Mouse (Mus musculus) embryonic facial prominence, embryonic 10.5 days (tissue): ENCODE results near the gene Tor1a. TPM values are rescaled to one million over a fixed set of nuclear protein-coding genes. Genes with fewer than 3 reads are reported as not detected.
A peak's percentile ranks its signal among the peaks of the same experiment; 100 is the strongest.

ENCODE experiments used
- DNase-seq: peaks from one replicate; pipeline ENCODE4 v3.0.0-alpha.2; 2017; ENCODE audit warnings: low spot score
- H3K27ac ChIP-seq: fragments of 300-500 bp; sonication (generic); replicated peaks from 2 replicates; pipeline ENCODE4 v1.5.1; 2016; ENCODE audit warnings: mild to moderate bottlenecking
- H3K27me3 ChIP-seq: fragments of 300-500 bp; sonication (generic); replicated peaks from 2 replicates; pipeline ENCODE4 v1.6.1; 2016; ENCODE audit warnings: low read depth, mild to moderate bottlenecking; ENCODE audit not compliant: poor library complexity, severe bottlenecking
- H3K36me3 ChIP-seq: fragments of 300-500 bp; sonication (generic); replicated peaks from 2 replicates; pipeline ENCODE4 v1.6.1; 2016; ENCODE audit warnings: mild to moderate bottlenecking, moderate library complexity
- H3K4me1 ChIP-seq: fragments of 300-500 bp; sonication (generic); 2 replicates; pipeline ENCODE4 v1.6.1; 2016
- H3K4me3 ChIP-seq: fragments of 300-500 bp; sonication (generic); 2 replicates; pipeline ENCODE4 v1.5.1; 2016; ENCODE audit warnings: mild to moderate bottlenecking, moderate library complexity
- H3K9me3 ChIP-seq: fragments of 300-500 bp; sonication (generic); 2 replicates; pipeline ENCODE4 v1.6.1; 2016; ENCODE audit warnings: mild to moderate bottlenecking
- WGBS: fragments of 180-500 bp; shearing (Covaris S2); methylation state at CpG from one replicate; pipeline ENCODE4 v1.1.7; 2016; 5-methylcytosine and 5-hydroxymethylcytosine counted together
- polyA plus RNA-seq: library from polyadenylated mRNA; unstranded; fragments of >200 nt; fragmentation: Nextera tagmentation; extraction: Ambion mirVana; gene quantifications from 2 replicates; pipeline ENCODE4 v1.2.1, GENCODE M21; 2016

Tor1a gene
- polyA plus RNA-seq, 1 experiment from 2014 or later = 81.6 TPM

GRCm38 (mm10) chr2:30983024-30983423 is 15.3 kb upstream of the Tor1a start:
- no peak overlapping the region for H3K27ac ChIP-seq
- 54% methylated on average over 7 of the region's 7 CpGs for WGBS
- no peaks in the 10 kb centered on the region for H3K27me3 ChIP-seq
- peaks cover 22% of the 10 kb centered on the region for H3K36me3 ChIP-seq
- peak overlapping the region; percentile 86 for H3K4me3 ChIP-seq
- DNase-seq = no peak
- peaks cover 42% of the 10 kb centered on the region for H3K4me1 ChIP-seq
- no peaks in the 10 kb centered on the region for H3K9me3 ChIP-seq

GRCm38 (mm10) chr2:30981790-30982513 is 14.2 kb upstream of the Tor1a start, which contains the start of the genes BC005624 and Usp20:
BC005624 (minus strand) TSS chr2:30982201.
Usp20 (plus strand) TSS chr2:30982279.
- Histone ChIP-seq H3K9me3 (no peaks in the 10 kb centered on the region), H3K4me1 (peaks cover 42% of the 10 kb centered on the region), H3K4me3 (peak within 1 kb of the TSS; percentile 86), H3K36me3 (peaks cover 33% of the 10 kb centered on the region), H3K27ac (peak within 1 kb of the TSS; percentile 83), H3K27me3 (no peaks in the 10 kb centered on the region)
- peak; percentile 100 for DNase-seq
- under 1% methylated on average over 66 of the region's 66 CpGs for WGBS

GRCm38 (mm10) chr2:30966826-30967225 is 907 bp downstream of the Tor1a start:
- Histone ChIP-seq H3K27ac (peak overlapping the region; percentile 91; the same call in 1 of the 2 replicates), H3K4me1 (peaks cover 19% of the 10 kb centered on the region), H3K9me3 (no peaks in the 10 kb centered on the region), H3K27me3 (no peaks in the 10 kb centered on the region), H3K36me3 (peaks cover 65% of the 10 kb centered on the region), H3K4me3 (peak overlapping the region; percentile 99)
- WGBS = 26% methylated on average over 16 of the region's 16 CpGs
- no peak for DNase-seq

GRCm38 (mm10) chr2:30965627-30966026 is 2.1 kb downstream of the Tor1a start:
- H3K9me3 ChIP-seq = no peaks in the 10 kb centered on the region
- peaks cover 69% of the 10 kb centered on the region for H3K36me3 ChIP-seq
- no peak overlapping the region for H3K4me3 ChIP-seq
- no peak for DNase-seq
- no peak overlapping the region for H3K27ac ChIP-seq
- 96% methylated on average over 8 of the region's 8 CpGs for WGBS
- H3K4me1 ChIP-seq = peaks cover 19% of the 10 kb centered on the region
- no peaks in the 10 kb centered on the region for H3K27me3 ChIP-seq

- no peaks in the 10 kb centered on the region for H3K9me3 ChIP-seq
- DNase-seq = no peak
- H3K4me3 ChIP-seq = no peak overlapping the region
- WGBS = 88% methylated on average over 11 of the region's 11 CpGs
- no peak overlapping the region for H3K27ac ChIP-seq
- no peaks in the 10 kb centered on the region for H3K27me3 ChIP-seq
- peaks cover 88% of the 10 kb centered on the region for H3K36me3 ChIP-seq
- peaks cover 19% of the 10 kb centered on the region for H3K4me1 ChIP-seq
Measured at GRCm38 (mm10) chr2:30962570-30963254, 5.0 kb downstream of the Tor1a start.

- Histone ChIP-seq H3K9me3 (no peaks in the 10 kb centered on the region), H3K27me3 (no peaks in the 10 kb centered on the region), H3K4me1 (peaks cover 9% of the 10 kb centered on the region), H3K4me3 (no peak overlapping the region), H3K36me3 (peaks cover 100% of the 10 kb centered on the region), H3K27ac (no peak overlapping the region)
- 56% methylated on average over 5 of the region's 5 CpGs for WGBS
- DNase-seq = no peak
Measured at GRCm38 (mm10) chr2:30959856-30960255, 7.9 kb downstream of the Tor1a start.

- Histone ChIP-seq H3K27ac (no peak overlapping the region), H3K36me3 (peaks cover 98% of the 10 kb centered on the region), H3K27me3 (no peaks in the 10 kb centered on the region), H3K4me1 (peaks cover 17% of the 10 kb centered on the region), H3K4me3 (no peak overlapping the region), H3K9me3 (no peaks in the 10 kb centered on the region)
- 93% methylated on average over 14 of the region's 14 CpGs for WGBS
- no peak for DNase-seq
Measured at GRCm38 (mm10) chr2:30958726-30959125, 9.0 kb downstream of the Tor1a start.

- H3K27me3 ChIP-seq = no peaks in the 10 kb centered on the region
- H3K4me3 ChIP-seq = no peak overlapping the region
- H3K27ac ChIP-seq = no peak overlapping the region
- WGBS = 86% methylated on average over 4 of the region's 4 CpGs
- no peak for DNase-seq
- H3K36me3 ChIP-seq = peaks cover 86% of the 10 kb centered on the region
- no peaks in the 10 kb centered on the region for H3K9me3 ChIP-seq
- peaks cover 24% of the 10 kb centered on the region for H3K4me1 ChIP-seq
Measured at GRCm38 (mm10) chr2:30957511-30957910, 10.2 kb downstream of the Tor1a start.

- no peaks in the 10 kb centered on the region for H3K9me3 ChIP-seq
- H3K36me3 ChIP-seq = peaks cover 59% of the 10 kb centered on the region
- H3K4me3 ChIP-seq = peak overlapping the region; percentile 90; the same call in 1 of the 2 replicates
- no peaks in the 10 kb centered on the region for H3K27me3 ChIP-seq
- WGBS = 80% methylated on average over 6 of the region's 6 CpGs
- H3K4me1 ChIP-seq = peaks cover 26% of the 10 kb centered on the region
- H3K27ac ChIP-seq = no peak overlapping the region
- no peak for DNase-seq
Measured at GRCm38 (mm10) chr2:30954797-30955196, 12.9 kb downstream of the Tor1a start.

- peak within 1 kb of the TSS; percentile 90 for H3K4me3 ChIP-seq
- WGBS = under 1% methylated on average over 60 of the region's 60 CpGs
Measured at GRCm38 (mm10) chr2:30952824-30953490, 14.8 kb downstream of the Tor1a start, which contains the start of gene Tor1b. Tor1b (plus strand) TSS chr2:30952959.

GRCm38 (mm10) chr2:30952457-30952823 is 15.3 kb downstream of the Tor1a start:
- peaks cover 26% of the 10 kb centered on the region for H3K4me1 ChIP-seq
- peaks cover 35% of the 10 kb centered on the region for H3K36me3 ChIP-seq
- H3K27me3 ChIP-seq = no peaks in the 10 kb centered on the region
- 33% methylated on average over 5 of the region's 5 CpGs for WGBS
- H3K27ac ChIP-seq = peak overlapping the region; percentile 93
- no peaks in the 10 kb centered on the region for H3K9me3 ChIP-seq
- H3K4me3 ChIP-seq = peak overlapping the region; percentile 90
- DNase-seq = no peak

More at GRCm38 (mm10) chr2:30952824-30953490, 14.8 kb downstream of the Tor1a start, which contains the start of gene Tor1b:
- peak; percentile 89 for DNase-seq
- Histone ChIP-seq H3K4me1 (peaks cover 26% of the 10 kb centered on the region), H3K9me3 (no peaks in the 10 kb centered on the region), H3K36me3 (peaks cover 40% of the 10 kb centered on the region), H3K27ac (peak within 1 kb of the TSS; percentile 93), H3K27me3 (no peaks in the 10 kb centered on the region)

- WGBS = 31% methylated on average over 16 of the region's 16 CpGs
- H3K4me3 ChIP-seq = peak overlapping the region; percentile 27
Measured at GRCm38 (mm10) chr2:30942603-30943011, 25.1 kb downstream of the Tor1a start.

More at GRCm38 (mm10) chr2:30942603-30943011, 25.1 kb downstream of the Tor1a start:
- H3K27me3 ChIP-seq = no peaks in the 10 kb centered on the region
- no peaks in the 10 kb centered on the region for H3K9me3 ChIP-seq
- DNase-seq = peak; percentile 80
- H3K4me1 ChIP-seq = 0 out of 2 replicates have a peak, but pooled peaks cover 4% of the 10 kb centered on the region
- H3K27ac ChIP-seq = no peak overlapping the region
- H3K36me3 ChIP-seq = no peaks in the 10 kb centered on the region
